In genomic region chr6:55667801-55668200, GRCm38 (mm10) we compare ENCODE assay signal across 30 mouse cellular contexts. TPM values are rescaled to one million over a fixed set of nuclear protein-coding genes. Genes with fewer than 3 reads are reported as not detected.
"Had no signal": no experiment of that assay in that cellular context is flagged by ENCODE, and none has a peak within 500 bp of the region (broad histone marks: within the 10 kb centered on the region; RNA-seq: fewer than 3 reads in every experiment).

No protein-coding gene starts in this region.

- ATAC-seq: forebrain, embryonic 13.5 days; forebrain, embryonic 14.5 days; forebrain, embryonic 15.5 days; forebrain, embryonic 16.5 days; forebrain, postnatal 0 days had no signal

- H3K27ac ChIP-seq: embryonic facial prominence, embryonic 10.5 days; embryonic facial prominence, embryonic 12.5 days; embryonic facial prominence, embryonic 13.5 days; embryonic facial prominence, embryonic 15.5 days; forebrain, embryonic 10.5 days; forebrain, embryonic 12.5 days; forebrain, embryonic 13.5 days; forebrain, embryonic 15.5 days; gastrocnemius, adult 2 months; heart, adult 2 months had no signal

- H3K9me3 ChIP-seq: embryonic facial prominence, embryonic 10.5 days; embryonic facial prominence, embryonic 12.5 days; embryonic facial prominence, embryonic 13.5 days; embryonic facial prominence, embryonic 15.5 days; forebrain, embryonic 10.5 days; forebrain, embryonic 12.5 days; forebrain, embryonic 13.5 days; forebrain, embryonic 15.5 days had no signal

- H3K9ac ChIP-seq: embryonic facial prominence, embryonic 12.5 days; embryonic facial prominence, embryonic 13.5 days; embryonic facial prominence, embryonic 15.5 days; forebrain, embryonic 12.5 days; forebrain, embryonic 13.5 days; forebrain, embryonic 15.5 days; forebrain, postnatal 0 days had no signal

- H3K4me2 ChIP-seq: embryonic facial prominence, embryonic 12.5 days; embryonic facial prominence, embryonic 13.5 days; embryonic facial prominence, embryonic 15.5 days; forebrain, embryonic 12.5 days; forebrain, embryonic 13.5 days; forebrain, embryonic 15.5 days had no signal

- H3K27me3 ChIP-seq: embryonic facial prominence, embryonic 12.5 days; embryonic facial prominence, embryonic 15.5 days; forebrain, embryonic 12.5 days; forebrain, embryonic 13.5 days; forebrain, embryonic 15.5 days had no signal

- DNase-seq: cerebellum, adult 2 months; cerebellum, adult 8-10 months; cerebellum, adult 9-10 months; cerebellum, adult 9-11 months; cerebellum, postnatal 10 days; cerebellum, postnatal 14 days; cerebellum, postnatal 25 days; cerebellum, postnatal 36 days; embryo, embryonic 11 days; forebrain, postnatal 0 days; gastrocnemius, adult 2 months; gastrocnemius, postnatal 10 days; gastrocnemius, postnatal 14 days; gastrocnemius, postnatal 25 days; gastrocnemius, postnatal 36 days; heart, adult 18-20 months; heart, adult 2 months had no signal

- H3K36me3 ChIP-seq: embryonic facial prominence, embryonic 10.5 days; embryonic facial prominence, embryonic 12.5 days; embryonic facial prominence, embryonic 13.5 days; embryonic facial prominence, embryonic 15.5 days; forebrain, embryonic 10.5 days; forebrain, embryonic 12.5 days; forebrain, embryonic 15.5 days had no signal

- H3K4me3 ChIP-seq: embryonic facial prominence, embryonic 10.5 days; embryonic facial prominence, embryonic 12.5 days; embryonic facial prominence, embryonic 13.5 days; embryonic facial prominence, embryonic 15.5 days; erythroblast, embryonic 14.5 days; forebrain, embryonic 10.5 days; forebrain, embryonic 12.5 days; forebrain, embryonic 13.5 days; forebrain, embryonic 15.5 days; gastrocnemius, adult 2 months; heart, adult 2 months had no signal

- H3K4me1 ChIP-seq: embryonic facial prominence, embryonic 10.5 days; embryonic facial prominence, embryonic 12.5 days; embryonic facial prominence, embryonic 13.5 days; embryonic facial prominence, embryonic 15.5 days; forebrain, embryonic 10.5 days; forebrain, embryonic 12.5 days; forebrain, embryonic 13.5 days; forebrain, embryonic 15.5 days had no signal

RNA-seq across cellular contexts. Expression of gene Neurod6, which starts 13.3 kb away (rescaled TPM):
- polyA plus RNA-seq: embryonic facial prominence, embryonic 10.5 days; embryonic facial prominence, embryonic 14.5 days; erythroblast, embryonic 14.5 days; gonadal fat pad, adult 2 months; heart, adult 2 months had no signal
